Mouse (Mus musculus): ENCODE measurements at regions not wholly inside any gene's neighbourhood (a gene's known extent, or its start where the extent isn't known, plus 50 kb on each side); places are given as distances from the start of the nearest gene placed in this dataset.

DNA sequence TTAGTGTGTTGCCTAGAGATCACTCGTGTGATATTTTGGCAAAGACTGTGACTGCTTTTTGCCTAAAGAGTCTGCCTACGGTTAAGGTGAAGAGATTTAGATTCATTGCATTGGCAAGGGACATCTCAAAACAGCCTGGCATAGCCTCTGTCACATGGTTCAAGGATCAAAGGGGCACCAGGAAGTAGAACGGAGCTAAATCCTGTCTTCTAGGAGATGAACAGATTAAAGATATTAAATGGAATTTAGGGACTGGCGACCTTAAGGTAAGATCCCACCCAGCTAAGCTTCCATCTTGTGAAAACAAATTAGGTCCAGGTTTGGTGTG, 87.7 kb upstream of the Slc22a12 start:
- ATAC-seq (replicated peaks; ENCODE audit: low FRiP score, low read depth) = no peak
- 49% methylated on average over 4 of the region's 4 CpGs for WGBS
- Histone ChIP-seq H3K27ac (no peak overlapping the region), H3K36me3 (ENCODE audit: insufficient read depth, low read length) (no peaks in the 10 kb centered on the region), H3K4me1 (replicated peaks; ENCODE audit: insufficient read depth, low read length) (no peaks in the 10 kb centered on the region), H3K4me3 (replicated peaks; ENCODE audit: low read depth, low read length) (no peak overlapping the region), H3K9me3 (replicated peaks; ENCODE audit: low read length) (no peaks in the 10 kb centered on the region), H3K27me3 (ENCODE audit: insufficient read depth, low read length) (no peaks in the 10 kb centered on the region), H3K4me2 (ENCODE audit: low read length) (no peak overlapping the region), H3K9ac (ENCODE audit: low read depth, low read length) (no peak overlapping the region)
- TF ChIP-seq CTCF (IDR thresholded peaks at IDR 0.05; ENCODE audit: low read depth) = no peak
- no peak for DNase-seq (ENCODE audit: low spot score)

DNA sequence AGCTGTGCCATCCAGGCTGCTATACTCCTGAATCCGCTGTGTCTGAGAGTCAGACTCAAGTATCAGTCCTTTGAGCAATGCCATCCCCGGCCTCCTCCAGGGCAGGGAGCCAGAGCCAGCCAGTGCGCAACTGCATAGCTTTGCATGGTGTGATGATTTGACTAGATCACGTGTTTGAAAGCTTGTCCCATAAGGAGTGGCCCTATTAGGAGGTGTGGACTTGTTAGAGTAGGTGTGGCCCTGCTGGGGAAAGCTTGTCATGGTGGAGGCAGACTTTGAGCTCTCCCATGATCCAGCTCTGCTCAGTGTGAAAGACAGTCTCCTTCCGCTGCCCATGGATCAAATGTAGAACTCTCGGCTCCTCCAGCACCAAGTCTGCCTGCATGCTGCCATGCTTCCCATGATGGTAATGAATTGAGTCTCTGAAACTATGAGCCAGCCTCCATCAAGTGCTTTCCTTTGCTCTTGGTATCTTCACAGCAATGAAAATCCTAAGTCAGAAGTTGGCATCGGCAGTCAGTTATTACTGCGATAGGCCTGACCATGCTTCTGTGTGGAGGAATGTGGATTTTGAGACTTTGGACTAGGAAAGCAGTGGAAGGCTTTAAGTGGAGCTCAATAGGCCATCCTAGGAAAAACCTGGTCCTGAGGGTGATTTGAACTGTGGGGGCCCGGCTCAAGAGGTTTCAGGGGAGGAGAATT, 87.2 kb upstream of the Slc22a12 start:
- TF ChIP-seq CTCF (IDR thresholded peaks at IDR 0.05; ENCODE audit: low read depth) = no peak
- Histone ChIP-seq H3K9ac (ENCODE audit: low read depth, low read length) (no peak overlapping the region), H3K4me3 (replicated peaks; ENCODE audit: low read depth, low read length) (no peak overlapping the region), H3K36me3 (ENCODE audit: insufficient read depth, low read length) (no peaks in the 10 kb centered on the region), H3K9me3 (replicated peaks; ENCODE audit: low read length) (no peaks in the 10 kb centered on the region), H3K4me1 (replicated peaks; ENCODE audit: insufficient read depth, low read length) (no peaks in the 10 kb centered on the region), H3K27ac (no peak overlapping the region), H3K27me3 (ENCODE audit: insufficient read depth, low read length) (no peaks in the 10 kb centered on the region), H3K4me2 (ENCODE audit: low read length) (no peak overlapping the region)
- no peak for DNase-seq (ENCODE audit: low spot score)
- 85% methylated on average over 9 of the region's 9 CpGs for WGBS
- peak; percentile 79 for ATAC-seq (replicated peaks; ENCODE audit: low FRiP score, low read depth)

DNA sequence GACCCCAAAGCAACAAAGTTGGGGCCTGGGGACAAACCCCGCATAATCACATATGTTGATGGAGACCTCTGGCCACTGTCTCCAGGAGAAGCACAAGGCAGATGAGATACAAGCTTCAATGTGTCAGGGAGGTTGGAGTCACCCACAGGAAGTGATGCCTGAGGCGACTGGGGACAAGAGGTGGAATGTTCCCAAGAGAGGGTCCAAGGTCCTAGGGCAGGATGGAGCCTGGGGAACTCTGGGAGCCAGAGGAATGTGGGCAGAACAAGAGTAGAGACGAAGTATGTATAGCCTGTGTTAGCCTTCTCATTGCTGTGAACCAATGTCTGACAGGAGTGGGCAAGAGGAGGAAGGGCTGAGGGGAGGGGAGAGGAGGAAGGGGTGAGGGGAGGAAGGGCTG, 82.7 kb upstream of the Slc22a12 start:
- H3K27me3 ChIP-seq (ENCODE audit: insufficient read depth, low read length) = no peaks in the 10 kb centered on the region
- TF ChIP-seq CTCF (IDR thresholded peaks at IDR 0.05; ENCODE audit: low read depth) = no peak
- no peak overlapping the region for H3K4me3 ChIP-seq (replicated peaks; ENCODE audit: low read depth, low read length)
- H3K27ac ChIP-seq = no peak overlapping the region
- no peak overlapping the region for H3K4me2 ChIP-seq (ENCODE audit: low read length)
- no peak overlapping the region for H3K9ac ChIP-seq (ENCODE audit: low read depth, low read length)
- DNase-seq (ENCODE audit: low spot score) (no peak), ATAC-seq (replicated peaks; ENCODE audit: low FRiP score, low read depth) (no peak)
- no peaks in the 10 kb centered on the region for H3K4me1 ChIP-seq (replicated peaks; ENCODE audit: insufficient read depth, low read length)
- H3K36me3 ChIP-seq (ENCODE audit: insufficient read depth, low read length) = no peaks in the 10 kb centered on the region
- 66% methylated on average over 3 of the region's 3 CpGs for WGBS
- no peaks in the 10 kb centered on the region for H3K9me3 ChIP-seq (replicated peaks; ENCODE audit: low read length)

DNA sequence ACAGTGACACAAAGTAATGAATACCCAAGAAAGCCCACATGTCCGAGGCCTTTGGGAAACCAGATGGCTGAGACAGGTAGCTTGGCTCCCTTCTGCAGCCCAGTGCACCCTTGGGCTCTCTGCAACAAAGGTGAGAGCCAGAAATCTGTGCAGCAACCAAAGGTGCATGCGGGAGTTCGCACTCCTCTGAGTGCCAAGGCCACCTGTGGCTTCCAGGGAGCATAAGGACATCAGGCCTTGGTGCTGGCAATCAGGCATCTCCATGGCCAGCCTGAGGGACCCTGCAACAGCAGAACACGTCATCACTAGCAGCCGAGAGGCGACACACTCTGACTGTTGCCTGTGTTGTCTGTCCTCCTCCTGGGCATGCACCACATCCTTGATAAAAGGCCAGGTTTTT, 78.2 kb upstream of the Slc22a12 start:
- DNase-seq (ENCODE audit: low spot score) (no peak), ATAC-seq (replicated peaks; ENCODE audit: low FRiP score, low read depth) (no peak)
- WGBS = 82% methylated on average over 6 of the region's 6 CpGs
- H3K27ac ChIP-seq = no peak overlapping the region
- no peaks in the 10 kb centered on the region for H3K9me3 ChIP-seq (replicated peaks; ENCODE audit: low read length)
- no peak overlapping the region for H3K9ac ChIP-seq (ENCODE audit: low read depth, low read length)
- H3K27me3 ChIP-seq (ENCODE audit: insufficient read depth, low read length) = no peaks in the 10 kb centered on the region
- H3K4me3 ChIP-seq (replicated peaks; ENCODE audit: low read depth, low read length) = no peak overlapping the region
- no peak for TF ChIP-seq CTCF (IDR thresholded peaks at IDR 0.05; ENCODE audit: low read depth)
- no peaks in the 10 kb centered on the region for H3K36me3 ChIP-seq (ENCODE audit: insufficient read depth, low read length)
- H3K4me2 ChIP-seq (ENCODE audit: low read length) = no peak overlapping the region
- no peaks in the 10 kb centered on the region for H3K4me1 ChIP-seq (replicated peaks; ENCODE audit: insufficient read depth, low read length)

DNA sequence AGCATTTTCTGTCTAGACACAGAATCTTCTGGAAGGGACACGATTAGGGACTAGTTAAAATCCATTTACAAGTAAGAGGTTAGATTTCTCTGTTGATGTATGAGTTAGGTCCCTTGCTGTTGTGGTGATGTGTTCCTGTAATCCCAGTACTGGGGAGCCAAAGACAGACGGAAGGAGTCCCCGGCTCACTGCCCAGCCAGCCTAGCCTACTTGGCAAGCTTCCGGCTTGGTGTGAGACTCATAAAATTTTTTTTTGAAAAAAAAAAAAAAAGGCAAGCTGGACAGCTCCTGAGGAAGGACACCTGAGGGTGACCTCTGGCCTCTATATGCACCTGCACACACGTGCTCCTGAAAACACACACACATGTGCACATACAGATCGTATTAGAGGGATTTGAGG, 76.7 kb upstream of the Slc22a12 start:
- Histone ChIP-seq H3K9me3 (replicated peaks; ENCODE audit: low read length) (no peaks in the 10 kb centered on the region), H3K4me3 (replicated peaks; ENCODE audit: low read depth, low read length) (no peak overlapping the region), H3K9ac (ENCODE audit: low read depth, low read length) (no peak overlapping the region), H3K27me3 (ENCODE audit: insufficient read depth, low read length) (no peaks in the 10 kb centered on the region), H3K27ac (no peak overlapping the region), H3K36me3 (ENCODE audit: insufficient read depth, low read length) (no peaks in the 10 kb centered on the region), H3K4me2 (ENCODE audit: low read length) (no peak overlapping the region), H3K4me1 (replicated peaks; ENCODE audit: insufficient read depth, low read length) (no peaks in the 10 kb centered on the region)
- no peak for DNase-seq (ENCODE audit: low spot score)
- no peak for ATAC-seq (replicated peaks; ENCODE audit: low FRiP score, low read depth)
- no peak for TF ChIP-seq CTCF (IDR thresholded peaks at IDR 0.05; ENCODE audit: low read depth)
- WGBS = 62% methylated on average over 6 of the region's 6 CpGs

DNA sequence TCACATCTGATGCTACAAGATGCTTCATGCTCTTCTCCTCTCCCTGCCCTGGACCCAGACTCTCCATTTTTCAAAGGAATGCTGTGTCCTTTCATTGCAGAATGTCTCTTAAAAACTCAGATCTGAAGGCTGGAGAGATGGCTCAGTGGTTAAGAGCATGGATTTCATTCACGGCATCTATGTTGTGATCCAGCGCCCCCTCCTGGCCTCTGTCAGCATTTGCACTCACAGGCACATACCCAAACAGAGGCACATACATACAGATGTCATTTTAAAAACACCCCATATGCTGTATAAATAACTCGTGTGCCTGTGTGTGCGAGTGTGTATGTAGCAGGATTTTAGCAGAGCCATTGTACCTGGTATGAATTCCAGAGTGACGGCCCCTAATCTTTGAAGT, 73.8 kb upstream of the Slc22a12 start:
- no peaks in the 10 kb centered on the region for H3K36me3 ChIP-seq (ENCODE audit: insufficient read depth, low read length)
- H3K27ac ChIP-seq = no peak overlapping the region
- H3K9me3 ChIP-seq (replicated peaks; ENCODE audit: low read length) = no peaks in the 10 kb centered on the region
- H3K9ac ChIP-seq (ENCODE audit: low read depth, low read length) = no peak overlapping the region
- WGBS = 79% methylated on average over 5 of the region's 5 CpGs
- DNase-seq (ENCODE audit: low spot score) (no peak), ATAC-seq (replicated peaks; ENCODE audit: low FRiP score, low read depth) (no peak)
- TF ChIP-seq CTCF (IDR thresholded peaks at IDR 0.05; ENCODE audit: low read depth) = peak; percentile 35; the same call in 1 of the 2 replicates
- H3K4me3 ChIP-seq (replicated peaks; ENCODE audit: low read depth, low read length) = no peak overlapping the region
- H3K4me1 ChIP-seq (replicated peaks; ENCODE audit: insufficient read depth, low read length) = no peaks in the 10 kb centered on the region
- no peaks in the 10 kb centered on the region for H3K27me3 ChIP-seq (ENCODE audit: insufficient read depth, low read length)
- H3K4me2 ChIP-seq (ENCODE audit: low read length) = no peak overlapping the region

DNA sequence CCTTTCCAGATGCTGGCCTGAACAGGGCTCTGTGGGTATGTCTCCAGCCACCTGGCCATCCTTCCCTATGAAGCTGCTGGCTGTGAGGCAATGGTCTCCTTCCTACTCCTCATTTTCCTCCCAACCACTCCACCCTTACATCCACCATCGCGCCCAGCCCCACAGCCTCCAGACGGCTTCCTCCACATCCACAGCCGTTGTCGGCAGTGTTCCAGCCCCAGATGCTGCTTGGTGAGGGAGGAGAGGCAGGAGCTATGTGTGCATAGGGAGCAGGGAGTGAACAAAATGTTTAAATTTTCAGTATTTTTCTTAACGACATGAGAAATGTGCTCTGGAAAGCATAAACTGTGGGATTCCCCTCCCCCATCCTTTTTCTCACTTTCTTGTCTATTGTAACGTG, 69.6 kb upstream of the Slc22a12 start:
- WGBS = 64% methylated on average over 7 of the region's 7 CpGs
- TF ChIP-seq CTCF (IDR thresholded peaks at IDR 0.05; ENCODE audit: low read depth) = no peak
- H3K36me3 ChIP-seq (ENCODE audit: insufficient read depth, low read length) = no peaks in the 10 kb centered on the region
- H3K27ac ChIP-seq = no peak overlapping the region
- no peak for ATAC-seq (replicated peaks; ENCODE audit: low FRiP score, low read depth)
- H3K4me1 ChIP-seq (replicated peaks; ENCODE audit: insufficient read depth, low read length) = no peaks in the 10 kb centered on the region
- no peak overlapping the region for H3K4me3 ChIP-seq (replicated peaks; ENCODE audit: low read depth, low read length)
- H3K9ac ChIP-seq (ENCODE audit: low read depth, low read length) = no peak overlapping the region
- no peaks in the 10 kb centered on the region for H3K9me3 ChIP-seq (replicated peaks; ENCODE audit: low read length)
- no peak for DNase-seq (ENCODE audit: low spot score)
- no peak overlapping the region for H3K4me2 ChIP-seq (ENCODE audit: low read length)
- no peaks in the 10 kb centered on the region for H3K27me3 ChIP-seq (ENCODE audit: insufficient read depth, low read length)
